Mouse (Mus musculus): ENCODE data around the gene Robo2.

Robo2 gene

DNA sequence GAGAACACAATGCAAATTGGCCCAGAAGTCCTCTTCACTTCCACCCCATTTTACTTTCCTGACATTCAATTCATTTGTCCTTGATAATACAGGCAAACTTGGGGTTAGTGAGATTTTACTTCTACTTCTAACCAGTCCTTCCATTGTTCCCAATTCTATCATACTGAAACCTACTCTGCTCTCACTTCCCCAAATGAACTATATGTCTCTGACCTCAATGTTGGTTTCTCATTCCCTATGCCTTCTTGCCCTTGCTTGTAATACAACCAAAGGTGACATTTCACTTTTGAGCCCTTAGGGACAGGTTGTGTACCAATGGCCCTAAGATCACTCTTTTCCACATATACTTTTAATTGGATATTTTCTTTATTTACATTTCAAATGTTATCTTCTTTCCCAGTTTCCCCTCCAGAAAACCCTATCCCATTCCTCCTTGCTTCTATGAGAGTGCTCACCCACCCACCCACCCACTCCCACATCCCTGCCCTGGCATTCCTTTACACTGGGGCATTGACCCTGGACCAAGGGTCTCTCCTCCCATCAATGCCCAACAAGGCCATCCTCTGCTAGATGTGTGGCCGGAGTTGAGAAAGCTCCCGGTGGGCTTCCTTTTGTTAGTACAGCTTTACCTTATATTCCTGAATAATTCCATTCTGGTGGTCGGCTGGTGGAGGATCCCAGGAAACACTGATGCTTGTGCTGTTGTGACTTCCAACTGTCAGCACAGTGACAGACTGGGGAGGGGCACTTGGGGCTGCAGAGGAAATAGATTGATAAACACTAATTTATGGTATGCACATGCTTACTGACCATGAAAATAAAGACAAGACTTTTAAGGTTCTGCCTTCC, 453.7 kb downstream of the Robo2 start:
- DNase-seq (ENCODE audit: low read depth, low spot score) = no peak

GRCm38 (mm10) chr16:73946171-73946570, 465.5 kb downstream of the Robo2 start:
- DNase-seq (ENCODE audit: low read depth, low spot score) = no peak

- no peak for DNase-seq (ENCODE audit: low read depth, low spot score)
Measured at GRCm38 (mm10) chr16:73940211-73940541, 471.4 kb downstream of the Robo2 start.

- DNase-seq (ENCODE audit: low read depth, low spot score) = no peak
Measured at GRCm38 (mm10) chr16:73939423-73940210, 472.0 kb downstream of the Robo2 start.

- DNase-seq (ENCODE audit: low read depth, low spot score) = no peak
Measured at GRCm38 (mm10) chr16:73930323-73930722, 481.3 kb downstream of the Robo2 start.

DNA sequence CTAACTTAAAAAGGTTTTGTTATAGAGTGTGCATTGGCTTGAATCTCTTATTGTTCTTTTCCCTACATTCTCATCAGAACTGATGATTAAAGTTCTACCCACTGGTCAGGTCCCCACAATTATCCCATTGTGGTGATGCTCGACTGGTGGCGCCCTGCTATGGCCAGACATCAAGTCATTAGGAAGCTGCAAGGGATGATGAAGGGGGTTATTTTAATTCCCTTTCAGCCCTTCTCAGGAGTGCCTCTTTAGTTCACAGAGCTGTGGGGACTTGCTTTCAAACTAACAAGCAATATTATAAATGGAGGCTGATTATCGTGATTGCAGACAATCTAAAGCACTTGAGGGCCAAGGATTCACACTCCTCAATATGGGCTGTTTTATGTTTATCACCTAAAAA, 484.1 kb downstream of the Robo2 start:
- DNase-seq (ENCODE audit: low read depth, low spot score) = no peak

GRCm38 (mm10) chr16:73915425-73915824, 496.2 kb downstream of the Robo2 start:
- DNase-seq (ENCODE audit: low read depth, low spot score) = no peak

GRCm38 (mm10) chr16:73914936-73915335, 496.7 kb downstream of the Robo2 start:
- DNase-seq (ENCODE audit: low read depth, low spot score) = no peak

DNA sequence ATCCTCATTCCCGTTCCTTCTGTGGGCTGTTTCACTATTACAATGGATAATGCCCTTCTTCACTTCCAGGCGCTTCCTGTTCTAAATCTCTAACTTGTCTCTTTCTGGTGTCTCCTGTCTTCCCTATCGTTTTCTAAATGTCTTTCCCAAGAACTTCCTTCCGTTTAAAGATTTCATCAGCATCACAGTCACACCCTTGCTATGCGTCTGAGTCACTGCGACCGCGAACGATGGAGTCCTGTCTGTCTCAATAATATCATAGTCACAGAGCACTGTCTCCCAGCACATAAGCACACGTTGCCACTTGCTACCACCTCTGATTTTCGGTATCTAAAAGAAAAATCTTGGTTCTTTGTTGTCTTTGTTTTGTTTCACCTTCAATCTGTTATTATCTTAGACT, 503.1 kb downstream of the Robo2 start:
- no peak for DNase-seq (ENCODE audit: low read depth, low spot score)

- DNase-seq (ENCODE audit: low read depth, low spot score) = no peak
Measured at GRCm38 (mm10) chr16:73896856-73897255, 514.8 kb downstream of the Robo2 start.

- DNase-seq (ENCODE audit: low read depth, low spot score) = no peak
Measured at GRCm38 (mm10) chr16:73881911-73882310, 529.7 kb downstream of the Robo2 start.

- no peak for DNase-seq (ENCODE audit: low read depth, low spot score)
Measured at GRCm38 (mm10) chr16:73877973-73878372, 533.7 kb downstream of the Robo2 start.

GRCm38 (mm10) chr16:73874991-73875390, 536.6 kb downstream of the Robo2 start:
- no peak for DNase-seq (ENCODE audit: low read depth, low spot score)

DNA sequence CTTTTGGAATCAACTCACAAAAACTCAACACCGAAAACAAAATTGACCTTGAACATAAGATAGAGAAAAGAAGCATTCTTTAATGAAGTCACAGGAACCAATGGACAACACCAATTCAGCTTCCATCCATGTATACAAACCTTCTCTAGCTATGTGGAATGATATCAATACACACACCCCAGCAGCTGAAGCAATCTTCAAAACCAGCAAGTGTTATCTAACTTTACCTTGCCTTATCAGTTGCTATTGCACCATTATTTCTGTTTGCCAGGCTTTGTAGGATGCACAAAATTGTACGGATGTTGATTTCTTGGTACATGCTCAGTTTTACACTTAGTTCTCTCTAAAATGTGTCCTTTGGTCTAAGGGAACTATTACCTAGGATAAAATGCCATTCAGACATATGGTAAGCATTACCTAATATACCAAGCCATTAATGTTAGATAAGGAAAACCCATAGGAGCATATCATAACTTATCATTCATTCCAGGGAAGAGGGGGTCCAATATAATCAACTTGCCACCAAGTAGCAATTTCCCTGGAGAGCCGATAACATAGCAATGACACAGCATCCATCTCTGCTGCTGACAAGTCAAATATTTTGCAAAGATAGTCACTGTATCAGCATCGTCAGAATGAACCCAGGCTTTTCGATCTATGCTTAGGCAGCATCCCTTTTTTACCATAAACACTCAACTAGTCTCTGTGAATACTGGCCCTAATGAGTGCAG, 537.6 kb downstream of the Robo2 start:
- DNase-seq (ENCODE audit: low read depth, low spot score) = no peak

DNA sequence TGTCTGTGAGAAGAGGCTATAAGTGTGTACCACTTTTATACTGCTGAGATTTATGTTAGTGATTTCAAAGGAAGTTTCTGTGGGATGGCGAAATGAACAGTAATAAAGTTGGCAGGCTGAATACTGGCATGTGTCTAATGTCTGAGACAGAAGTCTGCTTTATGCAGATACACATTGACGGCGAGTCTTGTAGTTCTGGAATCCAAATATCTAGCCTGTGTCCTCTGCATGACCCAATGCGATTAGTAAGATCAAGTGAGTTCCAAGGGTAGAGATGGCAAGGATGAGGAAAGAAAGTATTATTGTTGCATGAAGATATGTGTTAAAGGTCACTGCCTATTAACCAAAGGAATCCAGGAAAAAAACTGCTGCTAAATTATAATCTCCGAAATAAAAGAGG, 541.3 kb downstream of the Robo2 start:
- DNase-seq (ENCODE audit: low read depth, low spot score) = no peak

GRCm38 (mm10) chr16:73869527-73870212, 542.0 kb downstream of the Robo2 start:
- no peak for DNase-seq (ENCODE audit: low read depth, low spot score)

- DNase-seq (ENCODE audit: low read depth, low spot score) = no peak
Measured at GRCm38 (mm10) chr16:73864625-73865024, 547.0 kb downstream of the Robo2 start.

- DNase-seq (ENCODE audit: low read depth, low spot score) = no peak
Measured at GRCm38 (mm10) chr16:73863748-73864147, 547.9 kb downstream of the Robo2 start.

GRCm38 (mm10) chr16:73858717-73859116, 552.9 kb downstream of the Robo2 start:
- no peak for DNase-seq (ENCODE audit: low read depth, low spot score)

DNA sequence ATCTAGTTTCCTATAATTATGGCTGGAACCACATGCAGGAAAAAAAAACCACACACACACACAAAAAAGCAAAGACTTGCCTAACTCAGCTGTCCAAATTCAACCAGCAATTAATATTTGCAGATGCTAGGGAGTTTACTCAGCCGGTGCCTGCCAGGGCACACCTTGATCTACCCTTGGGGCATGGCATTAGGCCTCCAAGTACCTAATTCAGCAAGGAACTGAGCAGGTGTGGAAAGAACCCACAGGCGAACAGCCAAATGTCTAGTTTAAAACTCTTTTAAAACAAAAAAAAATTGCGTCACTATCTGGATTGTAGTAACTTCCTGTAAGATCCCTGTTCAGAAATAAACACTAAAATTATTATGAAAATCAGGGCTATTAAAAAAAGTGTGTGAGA, 555.8 kb downstream of the Robo2 start:
- DNase-seq (ENCODE audit: low read depth, low spot score) = no peak
